Mouse (Mus musculus): Measurements from ENCODE around the gene Cabp2.
"Not testable (repeated sequence)": the region's sequence is repeated elsewhere in the genome, so short reads cannot be mapped to it uniquely, and the experiment has no call there.

Cabp2 gene

DNA sequence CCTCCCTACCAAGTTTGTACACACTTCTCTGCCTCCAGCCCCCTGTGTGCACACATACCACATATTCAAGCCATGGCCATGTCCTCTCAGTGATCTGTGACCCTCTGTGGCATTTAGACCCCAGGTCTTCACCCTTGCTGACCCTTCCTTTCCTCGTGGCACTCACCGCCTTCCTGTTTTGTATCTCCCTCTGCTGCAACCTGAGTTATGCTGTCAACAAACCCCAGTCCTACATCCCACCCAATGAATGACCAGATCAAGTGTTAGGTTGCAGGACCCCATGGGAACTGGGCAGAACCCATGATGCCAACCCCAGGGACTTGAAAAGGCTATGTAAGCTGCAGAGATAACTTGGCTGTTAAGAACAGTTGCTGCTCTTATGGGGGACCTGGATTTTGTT is 20.7 kb downstream of the Cabp2 start:
- no peak for DNase-seq (ENCODE audit: low spot score)

GRCm38 (mm10) chr19:4102626-4103025 is 21.2 kb downstream of the Cabp2 start:
- no peak for DNase-seq (ENCODE audit: low spot score)

DNA sequence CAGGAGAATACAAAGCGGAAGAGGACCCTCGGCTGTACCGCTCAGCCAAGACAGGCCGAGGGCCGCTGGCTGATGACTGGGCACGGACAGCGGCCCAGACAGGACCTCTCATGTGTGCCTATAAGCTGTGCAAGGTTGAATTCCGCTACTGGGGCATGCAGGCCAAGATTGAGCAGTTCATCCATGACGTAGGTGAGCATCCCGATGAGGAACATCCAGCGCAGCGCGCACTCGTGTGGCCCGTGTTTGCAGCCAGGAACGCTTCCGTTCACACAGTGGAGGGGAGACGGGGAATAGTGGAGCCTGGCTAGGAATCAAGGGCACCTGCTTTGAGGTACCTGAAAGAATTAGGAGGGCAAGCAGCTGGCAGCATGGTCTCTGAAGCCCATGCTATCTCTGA is 21.9 kb downstream of the Cabp2 start:
- no peak for DNase-seq (ENCODE audit: low spot score)

DNA sequence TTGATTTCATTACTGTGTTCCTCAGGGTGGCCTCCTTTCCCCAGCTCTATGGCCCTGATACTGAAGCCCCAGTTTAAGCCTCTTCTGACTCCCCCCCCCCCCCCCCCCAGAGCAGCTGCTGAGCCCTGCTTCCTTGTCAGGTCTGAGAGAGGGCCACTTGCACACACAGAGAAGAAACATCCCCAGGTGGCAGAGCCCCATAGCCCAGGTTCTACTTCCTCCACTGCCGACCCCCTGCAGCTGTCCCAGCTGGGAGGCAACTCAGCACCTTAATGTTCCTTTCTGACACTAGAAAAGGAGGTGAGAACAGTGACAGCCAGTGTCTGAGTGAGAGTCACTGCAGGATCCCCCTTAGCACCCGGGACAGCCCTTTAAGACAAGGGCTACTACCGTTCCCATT is 22.4 kb downstream of the Cabp2 start:
- no peak for DNase-seq (ENCODE audit: low spot score)

- DNase-seq (ENCODE audit: low spot score) = no peak
These were observed 23.4 kb downstream of the Cabp2 start for GRCm38 (mm10) chr19:4104675-4105194.

DNA sequence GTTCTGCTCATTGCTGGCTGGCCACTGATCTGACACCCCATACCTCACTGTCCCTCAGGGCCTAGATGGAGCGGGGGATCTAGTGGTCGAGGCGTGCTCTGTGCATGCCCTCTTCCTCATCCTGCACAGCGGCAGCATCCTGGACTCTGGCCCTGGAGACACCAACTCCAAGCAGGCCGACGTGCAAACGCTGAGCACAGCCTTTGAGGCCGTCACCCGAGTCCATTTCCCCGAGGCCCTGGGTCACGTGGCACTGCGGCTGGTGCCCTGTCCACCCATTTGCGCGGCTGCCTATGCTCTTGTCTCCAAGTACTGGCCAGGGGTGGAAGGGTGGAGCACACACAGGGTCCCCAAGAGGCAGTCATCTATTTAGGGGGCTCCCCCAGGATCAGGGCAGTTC is 25.3 kb downstream of the Cabp2 start:
- DNase-seq (ENCODE audit: low spot score) = no peak

DNA sequence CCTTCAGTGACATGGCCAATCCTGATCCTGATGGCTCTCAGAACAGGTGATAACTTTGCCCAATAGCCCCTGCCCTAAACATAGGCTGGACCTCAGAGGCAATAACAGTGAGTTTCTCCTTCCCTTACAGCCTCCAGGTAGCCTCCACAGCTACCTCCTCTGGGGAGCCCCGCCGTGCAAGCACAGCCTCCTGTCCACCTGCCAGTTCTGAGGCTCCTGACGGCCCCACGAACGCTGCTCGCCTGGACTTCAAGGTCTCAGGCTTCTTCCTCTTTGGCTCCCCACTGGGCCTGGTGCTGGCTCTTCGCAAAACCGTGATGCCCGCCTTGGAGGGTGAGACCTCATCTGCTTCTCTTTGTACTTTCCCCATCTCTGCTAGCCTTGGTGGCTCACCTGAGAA is 27.2 kb downstream of the Cabp2 start:
- no peak for DNase-seq (ENCODE audit: low spot score)

DNA sequence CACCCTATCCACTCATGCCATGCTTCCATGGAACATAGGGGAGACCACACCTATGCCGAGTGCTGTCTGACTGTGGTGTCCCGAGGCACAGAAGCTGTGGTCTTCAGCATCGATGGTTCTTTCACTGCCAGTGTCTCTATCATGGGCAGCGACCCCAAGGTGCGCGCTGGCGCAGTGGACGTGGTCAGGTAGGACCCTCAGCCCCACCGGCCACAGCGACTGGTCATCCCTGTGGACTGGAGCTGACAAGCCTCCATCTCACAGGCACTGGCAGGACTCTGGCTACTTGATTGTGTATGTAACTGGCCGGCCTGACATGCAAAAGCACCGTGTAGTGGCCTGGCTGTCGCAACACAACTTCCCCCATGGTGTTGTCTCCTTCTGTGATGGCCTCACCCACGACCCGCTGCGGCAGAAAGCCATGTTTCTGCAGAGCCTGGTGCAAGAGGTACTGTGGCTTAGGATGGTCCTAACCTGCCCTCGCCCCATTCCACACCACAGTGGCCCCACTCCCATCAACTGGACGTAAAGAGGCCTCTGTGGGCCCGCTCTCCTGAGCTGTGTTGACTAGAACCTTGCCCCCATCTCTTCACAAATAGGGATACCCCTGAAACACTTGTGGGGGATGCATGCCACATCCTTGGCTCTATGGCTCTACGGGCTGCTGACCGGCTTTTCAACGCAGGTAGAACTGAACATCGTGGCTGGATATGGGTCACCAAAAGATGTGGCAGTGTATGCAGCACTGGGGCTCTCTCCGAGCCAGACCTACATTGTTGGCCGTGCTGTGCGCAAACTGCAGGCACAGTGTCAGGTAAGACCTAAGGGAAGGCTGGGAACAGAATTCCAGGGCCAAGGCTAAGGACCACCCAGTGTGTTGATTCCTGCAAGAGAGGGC is 30.9 kb downstream of the Cabp2 start:
- DNase-seq (ENCODE audit: low spot score) = no peak

- DNase-seq (ENCODE audit: low spot score) = no peak
These were observed 31.9 kb downstream of the Cabp2 start for GRCm38 (mm10) chr19:4113186-4113805.

- DNase-seq (ENCODE audit: low spot score) = no peak
These were observed 32.4 kb downstream of the Cabp2 start for GRCm38 (mm10) chr19:4113806-4114230.

GRCm38 (mm10) chr19:4114551-4114950 is 33.2 kb downstream of the Cabp2 start:
- no peak for DNase-seq (ENCODE audit: low spot score)

- DNase-seq (ENCODE audit: low spot score) = no peak
These were observed 33.8 kb downstream of the Cabp2 start for GRCm38 (mm10) chr19:4115144-4115543.

- DNase-seq (ENCODE audit: low spot score) = no peak
These were observed 34.4 kb downstream of the Cabp2 start for GRCm38 (mm10) chr19:4115816-4116215.

GRCm38 (mm10) chr19:4117006-4117405 is 35.6 kb downstream of the Cabp2 start:
- no peak for DNase-seq (ENCODE audit: low spot score)

DNA sequence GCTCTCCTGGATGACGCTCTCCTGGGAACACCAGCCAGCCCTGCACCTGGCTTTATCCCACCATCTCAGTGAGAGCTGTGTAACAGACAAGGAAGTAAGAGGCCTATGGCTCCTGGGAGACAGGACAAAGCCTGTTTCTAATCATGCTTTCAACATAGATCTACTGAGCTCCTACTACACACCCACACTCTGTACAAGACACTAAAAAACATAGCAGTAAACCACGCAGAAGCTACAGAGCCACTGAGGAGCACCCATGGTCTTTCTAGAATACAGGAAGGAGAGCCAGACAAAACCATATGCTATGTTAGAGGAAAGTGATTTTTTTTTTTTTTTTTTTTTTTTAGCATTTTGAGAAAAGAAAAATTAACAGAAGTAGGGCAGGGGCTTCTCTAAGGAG is 37.0 kb downstream of the Cabp2 start:
- no peak for DNase-seq (ENCODE audit: low spot score)

DNA sequence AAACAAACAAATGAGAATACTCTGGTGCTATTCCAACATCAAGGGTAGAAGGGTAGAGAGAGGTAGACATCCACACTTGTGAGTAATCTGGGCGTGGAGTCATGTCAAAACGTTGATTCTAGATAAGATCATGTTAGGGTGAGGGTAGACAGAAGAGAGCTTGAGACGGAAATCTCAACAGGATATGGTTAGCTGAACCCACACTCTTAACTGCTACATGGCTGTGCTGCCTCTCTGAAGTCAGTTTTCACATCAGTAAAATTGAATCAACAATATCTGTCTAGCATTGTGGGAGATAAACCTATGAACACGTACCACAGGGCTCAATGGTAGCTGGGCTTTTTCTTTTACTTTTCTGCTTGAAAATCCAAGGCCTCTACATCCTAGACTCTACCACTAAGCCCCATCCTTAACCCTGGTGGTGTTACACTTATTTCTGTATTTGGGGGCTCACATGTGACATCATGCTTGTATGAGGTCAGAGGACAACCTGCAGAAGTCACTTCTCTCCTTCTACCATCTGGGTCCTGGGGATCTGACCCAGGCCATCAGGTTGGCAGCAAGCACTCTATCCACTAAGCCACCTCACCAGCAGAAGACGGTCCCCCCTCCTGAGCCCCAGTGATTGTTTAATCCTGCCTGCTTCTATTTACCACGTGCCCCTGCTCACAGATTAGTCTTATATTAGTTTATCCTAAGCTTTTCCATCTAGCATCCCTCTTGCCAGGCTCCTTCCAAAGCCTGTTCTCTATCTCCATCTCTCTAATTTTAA is 38.5 kb downstream of the Cabp2 start:
- DNase-seq (ENCODE audit: low spot score) = no peak

DNA sequence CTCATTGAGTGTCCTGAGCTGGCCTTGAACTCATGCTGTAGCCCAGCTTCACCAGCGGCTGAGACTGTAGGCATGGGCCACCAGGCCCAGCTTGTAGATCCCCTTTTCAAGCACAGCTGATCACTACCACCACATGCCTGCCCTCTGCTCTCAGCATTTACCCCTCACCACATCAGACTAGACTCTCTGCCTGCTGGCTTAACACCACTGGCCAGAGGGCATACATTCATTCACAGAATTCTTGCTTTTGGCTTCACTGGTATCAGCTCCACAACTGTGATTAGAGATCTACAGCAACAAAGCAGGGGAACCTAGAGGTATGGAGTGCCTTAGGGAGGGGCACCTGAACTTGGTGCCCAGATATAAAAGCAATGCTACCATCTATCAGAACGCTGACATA is 39.1 kb downstream of the Cabp2 start:
- no peak for DNase-seq (ENCODE audit: low spot score)

GRCm38 (mm10) chr19:4121097-4121805 is 39.9 kb downstream of the Cabp2 start:
- DNase-seq (ENCODE audit: low spot score) = peak; percentile 98

DNA sequence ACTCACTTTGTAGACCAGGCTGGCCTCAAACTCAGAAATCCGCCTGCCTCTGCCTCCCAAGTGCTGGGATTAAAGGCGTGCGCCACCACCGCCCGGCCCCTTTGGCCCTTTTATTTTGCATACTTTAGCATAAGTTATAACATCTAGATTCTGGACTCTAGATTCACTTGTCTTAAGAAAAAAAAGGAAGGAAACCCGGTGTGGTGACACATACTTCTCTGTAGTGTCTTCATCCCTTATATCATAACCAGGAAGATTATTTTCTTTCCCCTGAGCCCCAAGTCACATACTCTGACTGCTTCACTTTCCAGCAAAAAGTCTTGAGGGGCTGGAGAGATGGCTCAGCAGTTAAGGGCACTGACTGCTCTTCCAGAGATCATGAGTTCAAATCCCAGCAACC is 40.5 kb downstream of the Cabp2 start:
- not testable (repeated sequence) for DNase-seq (ENCODE audit: low spot score)

- DNase-seq (ENCODE audit: low spot score) = no peak
These were observed 41.3 kb downstream of the Cabp2 start for GRCm38 (mm10) chr19:4122411-4123370.

DNA sequence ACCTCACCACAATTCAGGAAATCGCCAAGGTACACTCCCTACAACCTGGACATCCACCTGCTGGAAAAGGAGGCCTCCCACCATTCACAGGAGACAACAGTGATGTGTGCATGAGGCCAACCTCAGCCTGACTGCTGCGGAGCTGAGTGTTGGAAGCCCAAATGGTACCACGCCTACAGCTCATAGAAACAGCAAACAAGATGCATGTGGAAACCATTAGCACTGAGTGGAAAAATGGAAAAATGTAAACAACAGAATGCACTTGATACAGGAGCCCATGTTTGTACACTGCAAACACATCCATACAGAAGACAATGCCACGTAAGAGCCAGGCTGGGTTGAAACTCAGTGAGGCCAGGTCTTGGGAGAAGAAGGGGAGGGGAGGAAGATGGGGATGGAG is 43.1 kb downstream of the Cabp2 start:
- DNase-seq (ENCODE audit: low spot score) = no peak

Data from embryo, embryonic 10 days (tissue).